Mouse (Mus musculus) spleen, adult 12 weeks (tissue): Measurements from ENCODE around the gene Ccdc12.
"Not testable (repeated sequence)": the region's sequence is repeated elsewhere in the genome, so short reads cannot be mapped to it uniquely, and the experiment has no call there.

Source experiments
- DNase-seq: peaks from one replicate; pipeline ENCODE4 v3.0.0; 2022; ENCODE audit warnings: low spot score

Gene Ccdc12

DNA sequence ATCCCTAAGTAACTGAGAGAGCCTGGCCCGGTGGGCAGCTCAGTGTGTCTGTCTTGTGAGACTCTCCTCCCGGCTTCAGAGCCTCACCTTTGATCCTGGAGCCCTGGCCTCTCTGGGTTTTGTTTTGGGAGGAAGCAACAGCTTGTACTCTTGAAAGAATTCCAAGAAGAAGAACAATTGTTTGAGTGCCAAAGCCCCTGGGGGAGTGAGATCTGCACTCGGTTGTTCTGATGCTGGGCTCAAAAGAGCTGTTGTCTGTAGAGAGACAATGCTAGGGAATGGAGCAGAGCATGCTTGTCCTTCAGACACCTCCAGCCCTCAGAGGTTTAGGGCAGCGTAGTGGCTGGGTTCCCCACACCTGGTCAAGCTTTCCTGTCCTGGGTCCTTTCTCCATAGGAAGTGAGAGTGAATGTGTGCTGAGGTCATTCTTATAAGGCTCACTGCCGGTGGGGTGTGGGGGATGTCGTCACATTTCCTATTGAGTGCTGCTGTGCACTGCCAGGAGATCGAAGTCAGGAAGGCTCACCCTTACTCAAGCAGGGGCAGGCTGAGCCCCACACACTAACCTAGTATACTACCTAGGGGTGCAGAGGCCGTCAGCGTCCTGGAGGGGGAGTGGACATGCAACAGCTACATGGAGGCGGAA, 16.9 kb downstream of the Ccdc12 start:
- no peak for DNase-seq

DNA sequence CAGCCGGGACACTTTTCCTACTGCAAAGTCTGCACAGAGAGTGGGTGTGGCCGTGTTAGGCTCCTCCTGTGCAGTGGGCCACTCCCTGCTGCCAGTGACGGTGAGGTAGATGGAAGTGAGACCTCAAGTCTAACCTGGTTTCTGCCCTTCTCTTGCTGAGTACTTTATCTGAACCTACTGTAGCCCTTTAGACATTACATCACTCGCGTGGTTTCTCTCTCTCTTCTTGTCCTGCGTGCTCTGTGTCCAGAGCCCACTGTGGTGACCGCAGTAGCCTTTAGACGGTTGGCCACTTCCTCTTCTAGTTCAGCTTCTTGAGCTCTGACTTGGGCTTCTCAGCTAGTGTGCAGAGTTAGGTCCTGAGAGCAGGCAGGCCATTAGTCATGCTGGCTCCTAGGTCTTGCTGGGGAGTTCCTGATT, 20.2 kb downstream of the Ccdc12 start:
- no peak for DNase-seq

DNA sequence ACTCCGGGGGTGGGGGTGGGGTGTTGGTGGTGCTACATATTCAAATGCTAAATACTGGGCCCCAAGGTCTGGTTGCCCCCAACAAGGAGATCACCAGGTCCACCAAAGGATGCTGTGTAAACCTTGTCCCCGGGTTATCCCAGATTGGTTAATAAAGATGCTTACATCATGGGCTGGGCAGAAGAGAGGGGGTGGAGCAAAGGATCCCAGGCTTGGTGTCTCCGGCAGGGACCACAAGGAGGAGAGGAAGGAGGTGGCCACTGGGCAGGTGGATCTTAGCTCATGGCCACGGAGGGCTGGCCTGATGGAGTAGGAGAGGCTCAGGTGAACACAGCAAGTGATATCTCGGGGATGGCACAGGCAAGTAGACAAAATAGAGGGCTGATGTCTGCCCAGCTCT, 22.6 kb downstream of the Ccdc12 start:
- DNase-seq, result no peak

DNA sequence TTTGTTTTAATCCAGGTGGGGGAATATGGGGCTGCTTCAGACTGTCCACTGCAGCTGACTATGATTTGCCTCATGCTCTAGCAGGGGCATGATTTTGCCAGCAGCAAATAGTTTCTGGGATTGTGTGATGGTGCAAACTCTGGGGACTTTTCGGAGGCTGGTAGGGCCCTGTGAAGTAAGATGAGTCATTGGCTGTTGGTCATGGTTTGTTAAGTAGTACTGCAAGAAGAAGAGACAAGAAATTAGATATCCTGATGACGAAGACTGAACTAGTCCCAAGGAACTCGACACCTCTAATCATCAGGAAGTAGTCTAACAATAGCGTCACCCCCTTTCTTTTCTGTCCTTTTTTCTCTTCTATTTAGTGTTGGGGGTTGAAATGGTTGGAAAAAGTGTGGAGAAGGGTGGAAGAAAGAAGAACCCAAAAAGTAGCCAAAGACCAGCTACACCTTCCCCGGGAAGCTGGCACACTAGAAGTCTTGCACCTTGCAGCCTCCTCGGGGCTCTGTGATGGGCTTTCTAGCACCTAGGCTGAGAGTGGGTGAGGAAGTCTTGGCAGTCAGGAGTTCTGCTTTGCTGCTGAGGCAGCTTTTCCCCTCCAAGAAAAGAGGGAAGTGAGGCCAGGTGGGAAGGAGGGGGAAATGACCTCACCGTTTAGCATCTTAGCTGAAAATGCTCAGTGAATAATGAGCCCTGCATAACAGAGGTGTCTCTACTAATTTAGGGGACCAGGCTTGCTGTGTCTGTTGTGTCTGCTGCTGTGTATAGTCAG, 24.6 kb downstream of the Ccdc12 start:
- DNase-seq, result no peak

DNA sequence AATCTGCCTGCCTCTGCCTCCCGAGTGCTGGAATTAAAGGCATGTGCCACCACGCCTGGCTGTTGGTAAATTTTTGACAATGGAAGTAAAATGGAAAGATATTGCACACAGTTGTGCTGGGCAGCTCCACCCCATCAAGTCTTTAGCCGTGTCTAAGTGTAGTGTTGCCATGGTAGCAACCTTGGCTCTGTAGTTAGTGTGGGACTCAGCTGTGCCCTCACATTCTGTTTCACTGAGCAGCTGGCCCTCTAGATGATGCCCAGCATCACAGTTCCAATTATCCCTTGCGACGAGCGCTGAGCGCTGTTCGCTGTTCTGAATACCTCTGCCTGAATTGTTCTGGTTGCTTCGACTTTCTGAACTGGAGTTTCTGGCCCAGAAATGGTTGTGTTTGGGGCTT, 25.5 kb downstream of the Ccdc12 start:
- no peak for DNase-seq

DNA sequence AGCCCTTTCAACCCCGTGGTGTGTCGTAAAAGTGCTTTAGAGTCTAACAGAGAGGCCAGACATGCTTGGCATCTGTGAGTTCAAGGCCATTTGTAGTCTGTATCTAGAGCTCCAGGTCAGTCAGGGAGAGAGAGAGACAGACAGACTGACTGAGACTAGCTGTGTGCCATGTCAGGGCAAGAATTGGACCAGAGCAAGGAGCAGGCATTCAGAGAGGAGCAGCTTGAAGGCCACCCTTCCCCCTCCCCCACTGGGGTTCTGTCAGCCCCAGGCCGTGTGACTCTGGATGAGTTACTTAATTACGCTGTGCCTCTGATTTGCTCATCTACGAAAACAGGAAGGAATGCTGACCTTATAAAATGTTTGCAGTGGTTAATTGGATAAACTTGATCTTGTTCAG, 26.0 kb downstream of the Ccdc12 start:
- DNase-seq, result no peak

DNA sequence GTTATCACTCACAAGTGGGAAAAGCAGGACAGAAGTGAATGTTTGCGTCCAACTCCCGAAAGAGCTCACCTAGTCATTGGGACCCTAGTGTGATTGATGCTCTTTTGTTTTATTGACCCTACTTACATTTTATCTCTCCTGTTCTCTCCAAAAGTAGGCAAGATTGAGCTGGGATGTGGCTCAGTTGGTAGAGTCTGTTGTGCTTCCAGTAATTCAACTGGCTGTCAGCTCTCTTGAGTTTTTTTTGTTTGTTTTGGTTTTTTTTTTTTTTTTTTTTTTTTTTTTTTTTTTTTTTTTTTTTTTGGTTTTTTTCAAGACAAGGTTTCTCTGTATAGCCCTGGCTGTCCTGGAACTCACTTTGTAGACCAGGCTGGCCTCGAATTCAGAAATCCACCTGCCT, 26.4 kb downstream of the Ccdc12 start:
- not testable (repeated sequence) for DNase-seq

DNA sequence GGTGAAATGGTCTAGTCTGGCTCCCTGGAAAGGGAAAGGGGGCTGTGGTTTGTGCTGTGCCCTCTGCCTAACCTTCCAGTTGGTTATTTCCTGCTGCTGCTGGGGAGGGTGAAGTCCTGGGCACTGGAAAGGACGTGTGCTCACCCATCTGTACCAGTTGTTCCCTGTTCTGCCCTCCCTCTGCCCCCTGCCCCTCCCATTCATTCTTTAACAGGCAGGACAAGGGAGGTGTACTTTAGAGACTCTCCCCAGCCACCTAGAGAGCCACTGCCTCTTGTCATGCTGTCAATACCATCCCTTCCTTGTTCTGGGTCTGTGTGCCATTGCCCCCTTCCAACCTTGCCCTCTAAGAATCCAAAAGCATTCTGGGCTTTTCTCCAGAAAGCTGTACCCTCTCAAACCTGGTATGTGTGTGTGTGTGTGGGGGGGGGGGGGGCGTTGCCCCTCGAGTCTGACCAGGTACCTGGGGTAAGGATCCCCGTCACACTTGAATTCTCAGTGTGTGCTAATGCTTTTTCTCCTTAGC, 27.3 kb downstream of the Ccdc12 start:
- DNase-seq, result no peak

DNA sequence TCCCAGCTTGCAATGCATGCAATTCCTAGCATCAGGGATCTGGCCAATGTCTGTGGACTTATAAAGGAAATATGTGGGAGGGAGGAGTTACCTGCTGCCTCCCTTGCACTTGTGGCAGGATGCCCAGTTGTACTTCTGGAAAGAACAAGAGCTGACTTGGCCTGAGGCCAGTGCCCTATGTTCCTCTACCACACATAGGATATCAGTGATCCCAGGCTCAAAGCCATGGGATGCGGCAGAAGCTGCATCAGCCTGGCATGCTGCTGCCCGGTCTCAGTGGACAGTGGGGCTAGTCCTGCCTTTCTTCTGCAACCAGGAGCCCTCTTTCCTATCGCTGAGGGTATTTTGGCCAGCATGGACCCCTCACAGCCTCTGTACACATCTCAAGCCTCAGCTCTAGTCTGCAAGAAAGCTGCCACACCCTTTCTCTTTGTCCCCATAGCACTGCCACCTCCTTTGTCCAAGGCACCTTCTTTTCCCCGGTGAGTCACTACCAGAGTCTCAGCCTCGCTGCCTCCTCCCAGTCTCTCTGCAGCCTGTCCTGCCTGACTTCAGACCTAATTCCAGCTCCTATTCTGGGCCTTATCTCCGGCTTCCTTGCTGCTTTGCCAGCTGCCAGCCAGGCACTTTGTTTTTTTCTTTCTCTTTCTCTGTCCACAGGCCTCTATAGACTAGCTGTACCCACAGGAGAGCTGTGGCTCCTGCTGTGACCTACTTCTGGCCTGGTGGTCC, 28.0 kb downstream of the Ccdc12 start:
- DNase-seq, result no peak

DNA sequence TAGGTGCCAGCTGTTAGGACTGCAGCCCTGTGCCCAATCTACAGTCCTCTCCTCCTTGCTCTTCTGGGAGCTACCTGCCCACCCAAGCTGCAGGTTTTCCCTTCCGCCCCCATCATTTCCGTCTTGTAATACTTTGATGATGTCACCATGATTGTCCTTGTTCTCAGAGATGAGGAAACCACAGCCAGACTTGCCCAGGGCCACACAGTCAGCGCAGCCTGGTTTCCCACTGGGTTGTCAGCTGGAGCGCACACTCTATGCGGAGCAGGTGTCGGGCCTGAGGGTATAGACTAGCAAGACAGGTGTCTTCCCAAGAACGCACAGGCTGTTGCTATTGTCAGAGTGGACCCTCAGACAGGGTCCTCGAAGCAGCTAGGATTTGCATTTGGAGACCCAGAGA, 28.9 kb downstream of the Ccdc12 start:
- DNase-seq, result no peak

DNA sequence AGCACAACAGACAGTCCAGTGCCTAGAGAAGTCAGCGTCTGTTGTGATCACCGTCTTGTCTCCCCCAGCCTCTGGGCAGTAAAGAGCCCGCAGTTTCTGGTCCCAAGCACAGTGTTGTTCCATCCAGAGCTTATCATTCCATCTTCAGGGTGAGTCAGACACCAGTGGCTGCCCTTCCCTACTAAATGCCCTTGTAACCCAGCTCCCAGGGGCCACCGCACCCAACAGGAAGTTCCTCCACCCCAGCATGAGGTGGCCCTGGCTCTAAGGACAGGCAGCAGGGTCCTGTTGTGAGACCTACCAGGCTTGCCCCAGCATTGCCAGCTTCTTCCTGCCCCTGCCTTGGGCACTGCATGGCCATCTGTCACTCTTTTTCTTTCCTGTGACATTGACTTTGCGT, 29.3 kb downstream of the Ccdc12 start:
- no peak for DNase-seq

DNA sequence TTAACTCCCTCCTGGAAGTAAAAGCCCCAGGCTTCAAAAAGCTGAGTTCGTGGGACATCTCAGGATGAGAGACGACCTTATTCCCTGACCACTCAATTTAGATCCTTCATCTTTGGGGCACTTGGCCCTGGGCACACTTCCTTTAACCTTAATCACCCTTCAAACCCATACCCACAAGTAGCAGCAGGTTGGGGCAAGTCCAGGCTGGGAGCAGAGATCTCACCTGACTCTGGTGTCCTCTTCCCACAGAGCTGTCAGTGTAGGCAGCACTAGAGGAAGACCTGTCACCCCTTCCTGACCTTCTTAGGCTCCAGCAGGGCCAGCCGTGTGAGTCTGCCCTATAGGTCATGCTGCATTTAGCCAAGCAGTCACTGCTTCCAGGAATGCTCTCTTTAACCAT, 30.2 kb downstream of the Ccdc12 start:
- DNase-seq, result no peak

DNA sequence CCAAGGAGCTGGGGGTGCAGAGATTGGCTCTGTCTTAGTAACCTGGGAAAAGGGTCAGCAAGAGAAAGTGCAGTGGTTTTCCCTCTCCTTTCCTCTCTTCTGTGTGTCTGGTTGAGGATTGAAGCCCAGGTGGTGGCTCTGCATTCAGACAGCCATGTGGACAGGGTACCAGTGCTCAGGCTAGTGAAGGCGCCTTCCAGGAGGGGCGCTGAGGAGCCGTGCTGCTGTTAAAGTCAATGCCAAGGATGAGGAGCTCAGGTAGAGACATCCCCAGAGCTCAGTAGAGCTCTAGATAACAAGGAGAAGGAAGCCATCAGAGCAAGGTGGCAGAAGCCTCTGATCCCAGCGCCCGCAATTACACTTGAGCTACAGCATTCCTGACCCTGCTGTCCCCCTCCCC, 30.8 kb downstream of the Ccdc12 start:
- DNase-seq, result no peak

DNA sequence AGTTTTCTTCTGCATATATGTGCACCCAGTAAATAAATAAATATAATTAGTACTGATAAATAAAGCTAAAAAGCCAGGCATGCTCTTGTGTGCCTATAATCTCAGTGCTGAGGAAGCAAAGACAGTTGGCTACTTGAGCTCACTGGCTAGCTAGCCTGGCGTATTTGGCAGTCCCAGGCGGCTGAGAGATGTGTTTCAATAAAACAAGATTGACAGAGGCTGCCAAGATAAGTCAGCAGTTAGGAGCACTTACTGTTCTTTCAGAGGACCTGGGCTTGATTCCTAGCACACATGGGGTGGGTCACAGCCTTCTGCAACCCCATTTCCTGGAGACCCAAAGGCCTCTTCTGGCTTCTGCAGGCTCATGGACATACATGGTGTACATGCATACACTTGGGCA, 31.5 kb downstream of the Ccdc12 start:
- DNase-seq, result no peak

DNA sequence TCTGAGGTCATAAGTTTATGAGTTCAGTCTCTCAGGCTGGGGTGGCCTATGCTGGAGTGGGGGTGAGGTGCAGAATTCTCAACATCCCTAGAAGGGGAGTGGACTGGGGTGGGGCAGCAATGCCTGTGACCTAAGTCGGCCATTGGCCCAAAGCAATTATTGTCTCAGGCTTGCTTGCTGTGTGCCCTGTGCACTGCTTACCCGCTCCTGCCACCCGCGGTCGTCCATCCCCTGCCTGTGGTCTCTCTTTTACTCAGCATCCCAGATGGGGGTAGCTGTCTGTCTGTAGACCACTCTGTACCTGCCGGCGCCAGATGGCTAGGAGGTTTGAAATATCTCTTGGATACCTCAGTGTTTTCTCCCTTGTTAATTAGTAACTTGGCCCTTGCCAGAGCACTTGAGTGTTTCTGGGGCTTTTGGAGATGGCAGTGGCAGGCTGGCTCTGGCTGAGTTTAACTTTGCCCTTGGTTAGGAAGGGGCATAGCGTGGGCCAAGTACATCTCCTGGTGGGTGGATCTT, 33.0 kb downstream of the Ccdc12 start:
- DNase-seq, result no peak

DNA sequence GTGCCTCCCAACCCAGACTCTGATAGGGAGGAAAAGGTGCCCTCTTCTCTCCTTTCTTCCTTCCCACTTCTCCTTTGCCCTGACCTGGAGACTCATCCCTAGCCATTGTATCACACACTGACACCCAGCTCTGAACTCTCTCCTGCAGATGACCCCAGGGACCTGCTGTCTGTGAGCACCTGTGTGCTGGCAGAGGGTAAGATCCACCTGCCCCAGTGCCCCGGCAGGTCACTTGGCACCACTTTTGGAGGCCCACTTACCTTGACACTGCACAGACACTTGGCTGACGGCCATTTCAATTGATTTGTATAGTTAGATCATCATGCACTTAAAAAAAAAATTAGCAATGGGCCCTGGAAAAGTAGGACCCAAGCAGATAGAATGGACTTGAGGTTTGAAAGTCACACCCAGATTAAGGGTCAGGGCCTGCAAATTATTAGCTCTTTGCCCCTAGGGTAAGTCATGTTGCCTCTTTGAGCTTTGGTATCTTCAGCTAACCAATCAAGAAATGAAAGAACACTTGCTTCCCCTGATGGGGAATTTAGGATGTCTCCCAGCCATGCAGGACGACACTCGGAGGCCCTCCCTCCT, 39.0 kb downstream of the Ccdc12 start:
- DNase-seq, result no peak

DNA sequence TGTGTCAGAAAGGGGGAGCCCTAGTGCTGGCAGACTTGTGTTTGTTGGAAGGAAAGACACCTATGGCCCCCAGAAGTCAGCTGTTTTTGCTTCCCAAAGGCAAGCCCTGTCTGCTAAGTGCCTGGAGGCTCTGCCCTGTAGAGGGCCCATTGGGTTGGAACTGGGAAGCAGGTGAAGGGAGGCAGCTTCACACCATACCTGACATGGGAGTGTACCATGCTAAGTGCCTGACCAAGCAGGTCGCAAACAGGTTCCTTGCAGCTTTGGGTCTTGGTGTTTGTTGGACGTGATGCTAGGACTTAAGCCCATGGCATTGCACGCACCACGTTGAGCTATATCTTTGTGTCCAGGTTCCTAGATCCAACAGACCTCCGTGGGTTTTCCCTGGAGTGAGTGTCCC, 40.1 kb downstream of the Ccdc12 start:
- no peak for DNase-seq

DNA sequence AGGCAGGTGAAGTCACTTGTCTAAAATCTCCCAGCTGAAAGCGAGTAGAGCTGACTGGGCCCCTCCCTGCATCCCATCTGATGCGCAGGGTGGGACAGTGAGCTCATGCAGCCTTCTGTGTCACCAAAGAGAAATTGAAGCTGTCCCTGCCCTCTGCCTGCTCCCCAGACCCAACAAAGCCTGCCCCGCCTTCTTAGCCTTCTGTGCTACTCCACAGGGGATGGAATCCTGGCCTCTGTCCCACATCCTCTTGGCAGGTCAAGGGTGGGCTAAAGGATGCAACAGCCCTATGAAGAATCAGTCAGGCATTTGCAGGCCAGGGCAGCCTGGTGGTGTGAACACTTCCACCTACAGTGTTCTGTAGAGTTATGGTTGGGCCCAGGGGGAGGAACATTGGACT, 41.2 kb downstream of the Ccdc12 start:
- no peak for DNase-seq

DNA sequence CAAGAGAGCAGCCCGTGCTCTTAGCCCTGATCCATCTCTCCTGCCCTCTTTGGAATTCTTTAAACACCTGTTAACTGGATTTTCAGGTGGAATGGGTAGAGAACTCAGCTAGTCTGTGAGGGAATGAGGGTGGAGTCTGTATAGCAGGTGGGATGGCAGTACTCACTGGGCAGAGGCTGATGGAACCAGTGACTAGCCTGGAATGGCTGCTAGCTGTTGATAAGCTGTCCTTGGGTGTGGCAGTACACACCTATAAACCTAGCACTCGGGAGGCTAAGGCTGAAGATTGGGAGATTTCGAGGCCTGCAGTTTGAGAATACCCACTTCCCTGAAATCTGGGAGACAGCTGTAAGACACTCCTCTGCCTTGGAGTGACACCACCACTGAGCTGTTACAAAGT, 43.3 kb downstream of the Ccdc12 start:
- no peak for DNase-seq

DNA sequence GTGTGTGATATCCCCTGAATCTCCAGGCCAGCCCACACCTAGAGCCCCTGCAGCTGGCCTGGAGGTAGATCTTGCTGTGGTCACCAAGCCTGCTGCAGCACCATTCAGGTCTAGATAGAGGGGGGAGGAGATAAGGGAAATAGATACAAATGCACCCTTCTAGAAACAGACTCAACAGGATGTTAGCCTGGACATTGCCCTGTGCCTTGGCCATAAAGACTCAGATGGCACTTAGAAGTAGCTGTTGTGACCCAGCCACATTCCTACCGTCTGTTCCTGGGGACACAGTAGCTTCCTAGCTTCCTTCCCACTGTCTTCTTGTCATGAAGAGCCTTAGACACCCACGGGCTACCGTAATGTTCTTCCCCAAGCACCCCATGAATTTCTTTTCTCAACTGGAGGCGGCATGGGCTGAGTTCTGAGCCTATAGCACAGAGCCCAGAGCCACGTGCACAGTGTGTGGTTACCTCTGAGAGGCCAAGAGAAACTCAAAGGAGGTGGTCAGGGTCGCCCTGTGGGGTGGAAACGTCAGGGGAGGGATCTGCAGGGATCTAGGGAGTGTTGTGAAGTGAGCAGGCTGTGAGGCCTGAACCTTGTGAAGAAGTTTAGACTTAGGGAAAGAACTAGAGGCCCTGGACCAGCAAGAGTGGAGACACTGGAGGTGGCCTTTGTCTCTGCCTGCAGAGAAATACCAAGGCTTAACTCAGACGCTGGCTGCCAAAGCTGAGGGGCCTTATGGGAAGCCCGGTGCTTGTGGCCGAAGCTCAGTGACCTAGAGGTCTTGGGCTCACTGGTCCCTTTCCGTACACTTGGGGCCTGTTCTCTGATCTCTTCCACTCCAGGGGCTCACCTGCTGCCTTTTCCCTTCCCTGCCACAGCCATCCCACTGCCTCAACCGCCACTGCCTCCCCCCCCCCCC, 45.1 kb downstream of the Ccdc12 start:
- DNase-seq, result no peak

DNA sequence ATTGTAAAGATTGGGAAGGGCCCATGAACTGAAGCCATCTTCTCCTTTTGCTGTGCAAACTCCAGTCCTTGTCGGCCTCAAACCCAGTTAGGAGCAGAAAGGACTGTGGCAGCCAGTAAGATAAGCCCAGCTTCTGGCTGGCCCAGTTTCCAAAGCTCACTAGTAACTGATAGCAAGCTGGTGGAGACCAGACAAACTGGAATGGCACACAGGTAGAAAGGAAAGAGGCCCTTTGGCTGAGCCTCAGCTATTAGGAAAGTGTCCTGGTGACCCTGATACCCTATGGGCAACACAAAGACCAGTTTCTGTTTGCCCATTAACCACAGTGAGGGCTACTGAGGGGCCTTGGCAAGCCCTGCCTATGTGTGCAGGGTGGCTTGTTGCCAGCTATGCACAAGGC, 46.5 kb downstream of the Ccdc12 start:
- DNase-seq, result no peak
